Mouse (Mus musculus) intestine, postnatal 0 days (tissue): ENCODE data around the gene Fstl1. TPM values are rescaled to one million over a fixed set of nuclear protein-coding genes. Genes with fewer than 3 reads are reported as not detected.

Source experiments
- ATAC-seq: fragments of 200-750 bp; cut with Nextera tagmentation; 2 replicates; pipeline ENCODE4 v1.8.0; 2017; ENCODE audit warnings: mild to moderate bottlenecking, moderate TSS enrichment, moderate library complexity
- H3K27ac ChIP-seq: fragments of 300-500 bp; sonication (generic); 2 replicates; pipeline ENCODE4 v1.5.1; 2014; ENCODE audit warnings: mild to moderate bottlenecking, low read depth, low read length, moderate library complexity
- H3K27me3 ChIP-seq: fragments of 300-500 bp; sonication (generic); replicated peaks from 2 replicates; pipeline ENCODE4 v1.6.1; 2014; ENCODE audit warnings: low read length, mixed read lengths; ENCODE audit not compliant: control insufficient read depth, insufficient read depth
- H3K36me3 ChIP-seq: fragments of 300-500 bp; sonication (generic); 2 replicates; pipeline ENCODE4 v1.6.1; 2014; ENCODE audit warnings: mild to moderate bottlenecking, moderate library complexity; ENCODE audit not compliant: control insufficient read depth, insufficient read depth
- H3K4me1 ChIP-seq: fragments of 300-500 bp; sonication (generic); replicated peaks from 2 replicates; pipeline ENCODE4 v1.6.1; 2014; ENCODE audit warnings: antibody characterized with exemption, low read length, mixed read lengths; ENCODE audit not compliant: control insufficient read depth, insufficient read depth
- H3K4me2 ChIP-seq: fragments of 300-500 bp; sonication (generic); replicated peaks from 2 replicates; pipeline ENCODE4 v1.6.1; 2014; ENCODE audit warnings: low read depth, mild to moderate bottlenecking, moderate library complexity
- H3K4me3 ChIP-seq: fragments of 300-500 bp; sonication (generic); 2 replicates; pipeline ENCODE4 v1.5.1; 2014; ENCODE audit warnings: low read depth, low read length
- H3K9ac ChIP-seq: fragments of 300-500 bp; sonication (generic); 2 replicates; pipeline ENCODE4 v1.6.1; 2014; ENCODE audit warnings: mild to moderate bottlenecking, low read depth, low read length
- H3K9me3 ChIP-seq: fragments of 300-500 bp; sonication (generic); 2 replicates; pipeline ENCODE4 v1.6.1; 2016; ENCODE audit warnings: mixed run types; ENCODE audit not compliant: control insufficient read depth
- CTCF ChIP-seq: sonication (generic); IDR thresholded peaks from 2 replicates; pipeline ENCODE4 v1.5.1; 2016; ENCODE audit warnings: low read depth, mild to moderate bottlenecking, control low read depth, antibody characterized with exemption, moderate library complexity
- WGBS: fragments of 180-500 bp; shearing (Covaris S2); extraction: QIAGEN DNeasy Blood & Tissue Kit; methylation state at CpG from one replicate; pipeline ENCODE4 v1.1.7; 2014; 5-methylcytosine and 5-hydroxymethylcytosine counted together
- polyA plus RNA-seq: library from polyadenylated mRNA; unstranded; fragments of >200 nt; fragmentation: Nextera tagmentation; extraction: Ambion mirVana; gene quantifications from 2 replicates; pipeline ENCODE4 v1.2.1, GENCODE M21; 2015

The Fstl1 gene
- polyA plus RNA-seq, 1 experiment from 2014 or later, result 125 TPM

DNA sequence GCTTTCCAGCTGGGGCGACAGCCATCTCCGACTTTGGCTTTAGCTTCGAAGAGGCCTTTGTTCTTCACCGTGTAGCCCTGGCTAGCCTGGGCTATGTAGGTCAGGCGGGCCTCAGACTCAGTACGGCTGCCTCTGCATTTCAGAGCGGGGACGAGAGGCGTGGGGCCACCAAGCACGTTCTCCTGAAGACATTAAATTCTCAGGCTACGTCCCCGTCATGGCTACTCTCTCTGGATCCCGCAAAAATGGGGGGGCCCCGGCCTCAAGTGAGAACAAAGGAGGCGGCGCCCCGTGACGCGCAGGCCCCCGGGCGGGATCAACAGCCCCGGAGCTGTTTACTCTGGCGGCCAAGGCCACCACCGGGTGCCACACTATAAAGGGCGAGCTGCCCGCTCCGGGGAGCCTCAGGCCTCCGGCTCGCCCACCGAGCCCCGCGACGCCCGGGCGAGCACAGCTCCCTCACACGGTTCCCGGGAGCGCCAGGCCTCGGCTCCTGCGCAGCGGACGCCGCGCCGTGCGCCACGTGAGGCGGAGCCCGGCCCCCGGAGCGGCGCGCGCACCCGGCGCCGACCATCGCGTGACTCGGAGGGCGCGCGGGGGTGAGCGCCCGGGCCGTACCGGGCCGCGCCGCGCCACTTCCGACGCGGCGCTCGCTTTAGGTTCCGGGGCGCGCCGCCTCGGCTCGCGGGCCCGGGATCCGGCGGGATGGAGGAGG, 91.3 kb downstream of the Fstl1 start, which contains the start of gene Lrrc58:
Gene Lrrc58, plus strand, starts transcription at position 599 of the 715 bp plus-strand sequence.
- Histone ChIP-seq H3K27ac (peak within 1 kb of the TSS; percentile 99), H3K9me3 (no peaks in the 10 kb centered on the region), H3K9ac (peak within 1 kb of the TSS; percentile 90), H3K27me3 (no peaks in the 10 kb centered on the region), H3K4me1 (peaks cover 14% of the 10 kb centered on the region; the same call in 1 of the 2 replicates), H3K36me3 (no peaks in the 10 kb centered on the region), H3K4me2 (peak within 1 kb of the TSS; percentile 82), H3K4me3 (peak within 1 kb of the TSS; percentile 83)
- under 1% methylated on average over 75 of the region's 86 CpGs for WGBS
- peak; percentile 92 for ATAC-seq
- no peak; the same call in 1 of the 2 replicates for TF ChIP-seq CTCF

DNA sequence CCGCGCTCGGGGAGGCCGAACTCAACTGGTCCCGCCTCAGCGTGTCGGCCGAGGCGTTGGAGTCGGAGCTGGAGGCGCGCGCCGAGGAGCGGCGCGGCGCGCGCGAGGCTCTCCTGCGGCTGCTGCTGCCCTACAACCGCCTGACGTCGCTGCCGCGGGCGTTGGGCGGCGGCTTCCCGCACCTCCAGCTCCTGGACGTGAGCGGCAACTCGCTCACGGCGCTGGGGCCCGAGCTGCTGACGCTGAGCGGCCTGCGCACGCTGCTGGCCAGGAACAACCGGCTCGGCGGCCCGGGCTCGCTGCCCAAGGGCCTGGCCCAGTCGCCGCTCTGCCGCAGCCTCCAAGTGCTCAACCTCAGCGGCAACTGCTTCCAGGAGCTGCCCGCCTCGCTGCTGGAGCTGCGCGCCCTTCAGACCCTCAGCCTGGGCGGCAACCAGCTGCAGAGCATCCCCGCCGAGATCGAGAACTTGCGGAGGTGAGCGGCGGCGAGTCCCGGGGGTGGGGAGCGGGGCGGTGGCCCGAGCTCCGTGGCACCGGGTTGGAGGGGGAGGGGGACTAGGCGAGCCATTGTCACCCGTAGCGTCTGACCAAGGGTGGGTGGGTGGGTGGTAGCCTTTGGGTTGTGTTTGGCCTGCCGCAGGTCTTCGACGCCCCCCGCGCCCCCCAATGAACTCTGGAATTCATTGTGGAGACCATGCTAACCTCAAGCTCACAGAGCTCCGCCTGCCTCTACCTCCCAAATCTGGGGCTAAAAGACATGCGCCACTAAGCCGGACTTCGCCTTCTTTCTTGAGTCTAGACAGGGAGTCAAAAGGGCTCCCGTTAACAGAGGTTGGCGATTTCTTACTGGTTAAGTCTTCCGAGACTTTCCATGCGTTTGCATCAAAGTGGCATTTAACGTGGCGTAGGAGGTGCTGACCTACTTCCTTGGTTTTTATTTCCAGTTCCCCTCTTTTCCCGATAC, 92.1 kb downstream of the Fstl1 start:
- TF ChIP-seq CTCF, result peak; percentile 41
- peak overlapping the region; percentile 82 for H3K4me2 ChIP-seq
- peak; percentile 80 for ATAC-seq

DNA sequence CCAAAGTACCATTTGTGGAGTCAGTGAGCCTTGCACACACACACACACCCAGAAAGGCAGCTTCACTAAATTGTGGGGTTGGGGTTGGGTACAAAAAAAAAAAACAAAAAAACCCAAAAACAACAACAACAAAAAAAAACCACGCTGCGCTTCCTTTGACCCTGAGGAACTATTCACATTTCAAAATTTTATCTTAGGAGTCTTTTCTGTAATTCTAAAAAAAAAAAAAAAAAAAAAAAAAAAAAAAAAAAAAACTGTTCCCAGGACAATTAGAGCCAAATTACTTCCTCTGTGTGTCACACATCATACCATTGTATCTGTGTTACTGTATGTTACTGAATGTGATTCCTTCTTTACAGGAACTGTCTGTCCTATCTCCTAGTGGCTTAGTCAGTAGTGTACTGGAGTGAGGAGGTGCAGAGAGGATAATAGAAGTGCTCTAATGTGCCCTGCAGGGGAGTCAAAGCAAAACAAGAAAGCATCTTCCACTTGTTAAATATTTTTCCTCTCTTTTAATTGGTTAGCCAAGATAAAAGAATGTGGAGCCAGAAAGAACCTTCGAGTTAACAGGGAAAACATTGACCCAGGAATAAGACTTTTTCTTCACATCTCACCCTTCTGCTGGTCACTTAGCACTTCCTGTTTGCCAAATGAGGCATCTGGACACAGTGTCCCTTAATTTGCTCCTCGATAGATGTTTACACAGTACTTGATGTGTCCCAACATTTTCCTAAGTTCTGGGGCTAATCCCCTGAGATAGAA, 93.0 kb downstream of the Fstl1 start:
- Histone ChIP-seq H3K4me2 (peak overlapping the region; percentile 82), H3K4me1 (peaks cover 14% of the 10 kb centered on the region; the same call in 1 of the 2 replicates), H3K9me3 (no peaks in the 10 kb centered on the region), H3K36me3 (no peaks in the 10 kb centered on the region), H3K27me3 (no peaks in the 10 kb centered on the region), H3K4me3 (peak overlapping the region; percentile 83), H3K9ac (peak overlapping the region; percentile 90; the same call in 1 of the 2 replicates), H3K27ac (peak overlapping the region; percentile 99; the same call in 1 of the 2 replicates)
- TF ChIP-seq CTCF, result peak; percentile 33
- no peak for ATAC-seq
- WGBS, result 10% methylated on average over 4 of the region's 4 CpGs

More for the DNA sequence above, 92.1 kb downstream of the Fstl1 start:
- H3K27me3 ChIP-seq, result no peaks in the 10 kb centered on the region
- WGBS, result under 1% methylated on average over 73 of the region's 87 CpGs
- peak overlapping the region; percentile 99 for H3K27ac ChIP-seq
- H3K4me3 ChIP-seq, result peak overlapping the region; percentile 83
- H3K9ac ChIP-seq, result peak overlapping the region; percentile 90
- no peaks in the 10 kb centered on the region for H3K36me3 ChIP-seq
- peaks cover 14% of the 10 kb centered on the region; the same call in 1 of the 2 replicates for H3K4me1 ChIP-seq
- H3K9me3 ChIP-seq, result no peaks in the 10 kb centered on the region

DNA sequence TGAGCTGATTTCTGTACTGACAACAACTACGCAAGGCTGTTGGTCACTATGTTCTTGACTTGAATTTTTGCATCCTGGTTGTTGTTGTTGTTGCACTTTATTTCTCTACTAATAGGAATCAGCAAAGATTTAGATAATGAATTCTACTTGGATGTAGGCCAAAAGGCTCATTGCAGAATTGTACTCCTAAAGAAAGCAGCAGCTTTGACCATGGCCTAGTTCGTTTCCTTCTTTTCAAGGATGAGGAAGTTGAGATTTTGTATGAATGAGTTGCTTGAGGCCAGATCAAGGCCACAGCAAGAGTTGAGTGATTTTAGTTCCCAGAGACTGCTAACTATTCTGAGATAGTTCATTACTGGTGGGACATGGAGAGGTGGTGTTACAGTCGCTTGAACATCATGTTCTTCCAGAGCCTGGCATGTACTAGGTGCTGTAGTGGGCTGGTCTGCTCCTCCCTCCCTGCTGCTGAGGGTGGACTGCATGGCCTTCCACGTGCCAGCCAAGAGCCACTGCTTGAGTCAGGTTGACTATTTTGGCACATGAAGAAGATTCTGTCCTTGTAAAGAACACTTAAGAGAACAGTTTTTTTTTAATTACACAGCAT, 94.5 kb downstream of the Fstl1 start:
- no peak for TF ChIP-seq CTCF
- no peaks in the 10 kb centered on the region for H3K9me3 ChIP-seq
- H3K27ac ChIP-seq, result no peak overlapping the region
- H3K4me2 ChIP-seq, result no peak overlapping the region; the same call in 1 of the 2 replicates
- H3K9ac ChIP-seq, result no peak overlapping the region
- H3K36me3 ChIP-seq, result no peaks in the 10 kb centered on the region
- H3K4me3 ChIP-seq, result no peak overlapping the region
- H3K27me3 ChIP-seq, result no peaks in the 10 kb centered on the region
- WGBS, result 57% methylated on average over 4 of the region's 4 CpGs
- H3K4me1 ChIP-seq, result peaks cover 14% of the 10 kb centered on the region; the same call in 1 of the 2 replicates
- no peak for ATAC-seq

DNA sequence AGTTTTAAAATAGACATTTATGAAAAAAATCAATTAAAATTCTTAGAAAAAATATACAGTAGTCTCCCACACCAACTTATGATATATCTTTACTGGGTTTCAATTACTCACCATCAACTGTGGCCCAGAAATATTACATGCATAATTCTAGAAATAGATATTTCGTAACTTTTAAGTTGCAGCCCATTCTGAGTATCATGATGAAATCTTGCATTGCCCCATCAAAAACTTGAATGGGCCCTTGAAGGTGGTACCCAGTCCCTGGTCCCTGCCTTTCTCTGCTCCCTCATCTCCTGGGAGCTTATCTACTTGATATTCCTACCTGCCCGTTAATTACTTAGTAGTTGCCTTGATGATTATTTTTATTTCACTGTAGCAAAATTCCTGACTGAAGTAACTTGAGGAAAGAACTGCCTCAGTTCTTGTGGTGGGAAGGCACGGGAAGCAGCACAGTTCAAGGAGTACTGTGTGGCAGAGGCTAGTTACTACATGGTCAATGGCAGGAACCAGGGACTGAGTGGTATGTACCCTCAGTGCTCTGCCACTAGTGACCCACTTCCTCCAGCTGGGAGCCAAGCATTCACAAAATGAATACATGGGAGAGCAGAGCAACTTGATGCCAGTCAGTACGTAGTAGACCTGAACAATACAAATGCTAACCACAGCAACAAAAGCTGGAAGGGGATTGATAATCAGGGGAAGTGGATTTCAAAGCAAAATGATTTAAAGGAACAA, 98.0 kb downstream of the Fstl1 start:
- Histone ChIP-seq H3K4me1 (peaks cover 18% of the 10 kb centered on the region; the same call in 1 of the 2 replicates), H3K36me3 (peaks cover 13% of the 10 kb centered on the region), H3K9ac (no peak overlapping the region), H3K27ac (no peak overlapping the region), H3K4me2 (no peak overlapping the region), H3K27me3 (no peaks in the 10 kb centered on the region), H3K4me3 (no peak overlapping the region), H3K9me3 (no peaks in the 10 kb centered on the region)
- TF ChIP-seq CTCF, result no peak
- WGBS, result 70% methylated on average over 4 of the region's 4 CpGs
- ATAC-seq, result no peak
